Mouse (Mus musculus) midbrain, embryonic 11.5 days (tissue): ENCODE results near the gene Tk1. TPM values are rescaled to one million over a fixed set of nuclear protein-coding genes. Genes with fewer than 3 reads are reported as not detected.

Experiments used
- ATAC-seq: fragments of 200-750 bp; cut with Nextera tagmentation; 2 replicates; pipeline ENCODE4 v1.8.0; 2017; ENCODE audit warnings: moderate TSS enrichment, moderate library complexity; ENCODE audit not compliant: low FRiP score
- DNase-seq: peaks from one replicate; pipeline ENCODE4 v3.0.0; 2015; ENCODE audit warnings: low spot score; ENCODE audit errors: missing footprints
- H3K27ac ChIP-seq: fragments of 300-500 bp; sonication (generic); 2 replicates; pipeline ENCODE4 v1.5.1; 2014; ENCODE audit warnings: low read depth, low read length
- H3K27me3 ChIP-seq: fragments of 300-500 bp; sonication (generic); 2 replicates; pipeline ENCODE4 v1.6.1; 2014; ENCODE audit warnings: mild to moderate bottlenecking, low read length, moderate library complexity, mixed read lengths; ENCODE audit not compliant: control insufficient read depth, insufficient read depth
- H3K36me3 ChIP-seq: fragments of 300-500 bp; sonication (generic); 2 replicates; pipeline ENCODE4 v1.6.1; 2014; ENCODE audit warnings: mild to moderate bottlenecking, low read length, moderate library complexity, mixed read lengths; ENCODE audit not compliant: control insufficient read depth, insufficient read depth
- H3K4me1 ChIP-seq: fragments of 300-500 bp; sonication (generic); 2 replicates; pipeline ENCODE4 v1.6.1; 2014; ENCODE audit warnings: low read length; ENCODE audit not compliant: control insufficient read depth, insufficient read depth
- H3K4me2 ChIP-seq: fragments of 300-500 bp; sonication (generic); 2 replicates; pipeline ENCODE4 v1.6.1; 2014; ENCODE audit warnings: mild to moderate bottlenecking, moderate library complexity
- H3K4me3 ChIP-seq: fragments of 300-500 bp; sonication (generic); 2 replicates; pipeline ENCODE4 v1.5.1; 2014; ENCODE audit warnings: low read depth, low read length
- H3K9ac ChIP-seq: fragments of 300-500 bp; sonication (generic); 2 replicates; pipeline ENCODE4 v1.6.1; 2014; ENCODE audit warnings: low read length
- H3K9me3 ChIP-seq: fragments of 300-500 bp; sonication (generic); 2 replicates; pipeline ENCODE4 v1.6.1; 2016; ENCODE audit warnings: low read length; ENCODE audit not compliant: control insufficient read depth
- WGBS: fragments of 180-500 bp; shearing (Covaris S2); extraction: QIAGEN DNeasy Blood & Tissue Kit; methylation state at CpG from one replicate; pipeline ENCODE4 v1.1.7; 2014; 5-methylcytosine and 5-hydroxymethylcytosine counted together
- polyA plus RNA-seq: library from polyadenylated mRNA; unstranded; fragments of >200 nt; fragmentation: Nextera tagmentation; extraction: Ambion mirVana; gene quantifications from 2 replicates; pipeline ENCODE4 v1.2.1, GENCODE M21; 2014

Gene Tk1
- polyA plus RNA-seq: 87.1 and 89.7 TPM in 2 replicates

GRCm38 (mm10) chr11:117825333-117826101 lies at the start of gene Tk1, which contains the start of gene Afmid:
TSS of gene Tk1 (minus strand) at chr11:117826092.
TSS of gene Afmid (plus strand) at chr11:117825924.
- H3K9me3 ChIP-seq: no peaks in the 10 kb centered on the region
- H3K36me3 ChIP-seq: peaks cover under 1% of the 10 kb centered on the region; the same call in 1 of the 2 replicates
- H3K4me1 ChIP-seq: peaks cover 21% of the 10 kb centered on the region
- peak within 1 kb of the TSS; percentile 85 for H3K4me2 ChIP-seq
- H3K27me3 ChIP-seq: no peaks in the 10 kb centered on the region
- peak within 1 kb of the TSS; percentile 84 for H3K27ac ChIP-seq
- DNase-seq (peak; percentile 97), ATAC-seq (peak; percentile 65)
- H3K4me3 ChIP-seq: peak within 1 kb of the TSS; percentile 62
- 1% methylated on average over 34 of the region's 34 CpGs for WGBS
- H3K9ac ChIP-seq: peak within 1 kb of the TSS; percentile 86

- no peak overlapping the region for H3K9ac ChIP-seq
- peaks cover 14% of the 10 kb centered on the region for H3K4me1 ChIP-seq
- no peak for ATAC-seq
- no peaks in the 10 kb centered on the region for H3K36me3 ChIP-seq
- H3K27me3 ChIP-seq: no peaks in the 10 kb centered on the region
- no peaks in the 10 kb centered on the region for H3K9me3 ChIP-seq
- 26% methylated on average over 6 of the region's 6 CpGs for WGBS
- no peak for DNase-seq
- H3K4me2 ChIP-seq: no peak overlapping the region
- H3K4me3 ChIP-seq: no peak overlapping the region
- no peak overlapping the region for H3K27ac ChIP-seq
Measured at GRCm38 (mm10) chr11:117875681-117876080, 49.8 kb upstream of the Tk1 start.

GRCm38 (mm10) chr11:117874419-117874818 lies 48.5 kb upstream of the Tk1 start:
- no peak overlapping the region for H3K27ac ChIP-seq
- no peak for ATAC-seq
- WGBS: 60% methylated on average over 4 of the region's 4 CpGs
- no peak overlapping the region for H3K4me2 ChIP-seq
- H3K9ac ChIP-seq: no peak overlapping the region
- H3K4me1 ChIP-seq: peaks cover 16% of the 10 kb centered on the region
- no peak for DNase-seq
- H3K9me3 ChIP-seq: no peaks in the 10 kb centered on the region
- H3K27me3 ChIP-seq: no peaks in the 10 kb centered on the region
- H3K4me3 ChIP-seq: no peak overlapping the region
- no peaks in the 10 kb centered on the region for H3K36me3 ChIP-seq

- no peaks in the 10 kb centered on the region for H3K36me3 ChIP-seq
- H3K4me3 ChIP-seq: peak within 1 kb of the TSS; percentile 67
- DNase-seq: peak; percentile 96
- peak within 1 kb of the TSS; percentile 95 for H3K4me2 ChIP-seq
- ATAC-seq: peak; percentile 84
- no peaks in the 10 kb centered on the region for H3K27me3 ChIP-seq
- 2% methylated on average over 50 of the region's 51 CpGs for WGBS
- peaks cover 11% of the 10 kb centered on the region for H3K4me1 ChIP-seq
- no peaks in the 10 kb centered on the region for H3K9me3 ChIP-seq
- H3K27ac ChIP-seq: peak within 1 kb of the TSS; percentile 7; the same call in 1 of the 2 replicates
- H3K9ac ChIP-seq: peak within 1 kb of the TSS; percentile 81
Measured at GRCm38 (mm10) chr11:117872861-117873608, 47.1 kb upstream of the Tk1 start, which contains the start of gene Tha1. TSS of gene Tha1 (minus strand) at chr11:117873481.

- DNase-seq (no peak), ATAC-seq (no peak)
- H3K4me1 ChIP-seq: peaks cover 11% of the 10 kb centered on the region
- H3K4me3 ChIP-seq: no peak overlapping the region
- H3K9me3 ChIP-seq: no peaks in the 10 kb centered on the region
- H3K36me3 ChIP-seq: no peaks in the 10 kb centered on the region
- H3K9ac ChIP-seq: no peak overlapping the region
- no peak overlapping the region; the same call in 1 of the 2 replicates for H3K4me2 ChIP-seq
- no peak overlapping the region; the same call in 1 of the 2 replicates for H3K27ac ChIP-seq
- no peaks in the 10 kb centered on the region for H3K27me3 ChIP-seq
- WGBS: 64% methylated on average over 12 of the region's 12 CpGs
Measured at GRCm38 (mm10) chr11:117871911-117872584, 46.2 kb upstream of the Tk1 start.

GRCm38 (mm10) chr11:117871376-117871775 lies 45.5 kb upstream of the Tk1 start:
- H3K4me2 ChIP-seq: no peak overlapping the region
- no peak overlapping the region for H3K4me3 ChIP-seq
- ATAC-seq: no peak
- no peak overlapping the region for H3K9ac ChIP-seq
- H3K36me3 ChIP-seq: no peaks in the 10 kb centered on the region
- H3K27me3 ChIP-seq: no peaks in the 10 kb centered on the region
- H3K27ac ChIP-seq: no peak overlapping the region
- WGBS: 67% methylated on average over 5 of the region's 5 CpGs
- no peaks in the 10 kb centered on the region for H3K9me3 ChIP-seq
- DNase-seq: no peak
- peaks cover 13% of the 10 kb centered on the region for H3K4me1 ChIP-seq

GRCm38 (mm10) chr11:117870688-117871365 lies 44.9 kb upstream of the Tk1 start:
- ATAC-seq (no peak), DNase-seq (peak; percentile 96)
- Histone ChIP-seq H3K27me3 (no peaks in the 10 kb centered on the region), H3K4me2 (no peak overlapping the region), H3K9me3 (no peaks in the 10 kb centered on the region), H3K36me3 (no peaks in the 10 kb centered on the region), H3K4me3 (no peak overlapping the region), H3K9ac (peak overlapping the region; percentile 36; the same call in 1 of the 2 replicates), H3K27ac (no peak overlapping the region), H3K4me1 (peaks cover 18% of the 10 kb centered on the region)
- WGBS: 34% methylated on average over 12 of the region's 12 CpGs

GRCm38 (mm10) chr11:117865988-117866387 lies 40.1 kb upstream of the Tk1 start:
- 11% methylated on average over 6 of the region's 6 CpGs for WGBS
- no peaks in the 10 kb centered on the region for H3K36me3 ChIP-seq
- peaks cover 25% of the 10 kb centered on the region for H3K4me1 ChIP-seq
- peaks cover 8% of the 10 kb centered on the region for H3K27me3 ChIP-seq
- peak; percentile 30; the same call in 1 of the 2 replicates for ATAC-seq
- H3K4me2 ChIP-seq: 0 out of 2 replicates have a peak overlapping the region, but pooled peaks have one; percentile 10
- H3K4me3 ChIP-seq: no peak overlapping the region
- no peak for DNase-seq
- H3K9me3 ChIP-seq: no peaks in the 10 kb centered on the region
- H3K9ac ChIP-seq: peak overlapping the region; percentile 24; the same call in 1 of the 2 replicates
- peak overlapping the region; percentile 51; the same call in 1 of the 2 replicates for H3K27ac ChIP-seq
